Mouse (Mus musculus) brain, embryonic 14.5 days (tissue): Measurements from ENCODE around the gene Fcgr4.

ENCODE experiments used
- CTCF ChIP-seq: fragments of 200-500 bp; IDR thresholded peaks from 2 replicates; pipeline ENCODE4 v1.5.1; 2012; ENCODE audit warnings: inconsistent platforms, mild to moderate bottlenecking, moderate library complexity, borderline replicate concordance; ENCODE audit not compliant: insufficient read depth, insufficient read length; ENCODE audit errors: extremely low read depth
- POLR2A ChIP-seq: fragments of 200-500 bp; IDR thresholded peaks from 2 replicates; pipeline ENCODE4 v1.6.1; 2012; ENCODE audit warnings: mild to moderate bottlenecking, inconsistent platforms, borderline replicate concordance; ENCODE audit not compliant: poor library complexity, insufficient read depth, insufficient read length, severe bottlenecking; ENCODE audit errors: extremely low read depth

DNA sequence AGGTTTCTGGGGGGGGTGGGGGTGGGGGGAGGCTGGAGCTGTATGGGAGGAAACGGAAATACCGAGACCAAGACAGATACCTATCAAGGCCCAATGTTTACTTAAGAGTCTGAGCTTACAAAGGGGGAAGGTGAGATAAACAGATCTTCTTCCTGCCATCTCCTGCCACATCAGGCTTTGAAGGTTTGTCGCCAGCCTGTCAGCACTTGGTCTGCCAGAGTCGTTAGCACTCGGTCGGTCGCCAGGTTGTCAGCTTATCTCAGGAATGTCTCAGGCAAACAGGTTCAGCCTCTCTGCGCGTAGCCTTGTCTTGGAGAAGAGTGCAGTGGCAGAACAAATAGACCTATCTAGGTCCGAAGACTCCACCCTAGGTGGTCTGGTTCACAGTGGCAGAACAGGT, 41.7 kb downstream of the Fcgr4 start:
- TF ChIP-seq POLR2A: no peak
- TF ChIP-seq CTCF: no peak
